In genomic region chr8:48655381-48656043, GRCm38 (mm10) we compare ENCODE assay signal across 25 mouse cellular contexts.
A peak's percentile ranks its signal among the peaks of the same experiment; 100 is the strongest.
DNase-seq lines count a peak whose midpoint lies in the region; ATAC-seq lines count a peak whose summit lies in the region.
"Had no signal": no experiment of that assay in that cellular context is flagged by ENCODE, and none has a peak within 500 bp of the region (broad histone marks: within the 10 kb centered on the region; RNA-seq: fewer than 3 reads in every experiment).

No protein-coding gene starts in this region.

- no peaks in the 10 kb centered on the region for H3K36me3 ChIP-seq in midbrain, embryonic 11.5 days (ENCODE audit: control insufficient read depth, insufficient read depth, low read length)
- peaks cover 10% of the 10 kb centered on the region; the same call in 1 of the 2 replicates for H3K36me3 ChIP-seq in midbrain, embryonic 10.5 days
- H3K36me3 ChIP-seq: embryonic facial prominence, embryonic 13.5 days; heart, embryonic 10.5 days; heart, embryonic 15.5 days; limb, embryonic 13.5 days; lung, embryonic 15.5 days had no signal

- H3K27me3 ChIP-seq in midbrain, embryonic 11.5 days (ENCODE audit: control insufficient read depth, insufficient read depth, low read length), result no peaks in the 10 kb centered on the region
- H3K27me3 ChIP-seq in midbrain, embryonic 10.5 days (ENCODE audit: low read depth, poor library complexity, severe bottlenecking), result no peaks in the 10 kb centered on the region
- H3K27me3 ChIP-seq: embryonic facial prominence, embryonic 13.5 days; heart, embryonic 15.5 days; limb, embryonic 13.5 days; lung, embryonic 15.5 days had no signal

- peak; percentile 63 for DNase-seq in heart, adult 11 months
- no peak for DNase-seq in heart, adult 18-20 months
- DNase-seq in midbrain, embryonic 11.5 days (ENCODE audit: low spot score, missing footprints), result peak; percentile 80
- no peak for DNase-seq in midbrain, embryonic 10.5 days (ENCODE audit: low spot score)
- DNase-seq in hindlimb bud, embryonic 11.5 days (ENCODE audit: extremely low spot score, low read depth, low spot score), result peak; percentile 61
- no peak for DNase-seq in layer of hippocampus, postnatal 36 days
- DNase-seq in gastrocnemius, adult 8-10 months (ENCODE audit: low spot score in 2 of 2), result no peak
- DNase-seq: adrenal gland, postnatal 25 days; cerebellum, adult 11-12 months; cerebellum, adult 9-11 months; forebrain, postnatal 0 days; gastrocnemius, postnatal 10 days; kidney, postnatal 14 days; lung, postnatal 36 days; midbrain, embryonic 14.5 days; thymus, postnatal 4 days had no signal

- H3K4me2 ChIP-seq in midbrain, embryonic 11.5 days, result no peak overlapping the region
- H3K4me2 ChIP-seq: embryonic facial prominence, embryonic 13.5 days; heart, embryonic 15.5 days; limb, embryonic 13.5 days; liver, embryonic 11.5 days; lung, embryonic 15.5 days had no signal

- H3K4me3 ChIP-seq in midbrain, embryonic 11.5 days (ENCODE audit: low read depth, low read length), result no peak overlapping the region
- no peak overlapping the region for H3K4me3 ChIP-seq in midbrain, embryonic 10.5 days
- H3K4me3 ChIP-seq: embryonic facial prominence, embryonic 13.5 days; erythroblast, embryonic 14.5 days; heart, embryonic 10.5 days; heart, embryonic 15.5 days; left cerebral cortex, adult 2 months; limb, embryonic 13.5 days; lung, embryonic 15.5 days had no signal

- ATAC-seq in midbrain, embryonic 11.5 days (ENCODE audit: low FRiP score), result no peak
- ATAC-seq: forebrain, postnatal 0 days; intestine, postnatal 0 days had no signal

- no peak overlapping the region for H3K9ac ChIP-seq in midbrain, embryonic 11.5 days (ENCODE audit: low read length)
- H3K9ac ChIP-seq: embryonic facial prominence, embryonic 13.5 days; forebrain, postnatal 0 days; heart, embryonic 15.5 days; limb, embryonic 13.5 days; lung, embryonic 15.5 days had no signal

- 34% methylated on average over 15 of the region's 15 CpGs for WGBS in midbrain, embryonic 11.5 days
- WGBS in midbrain, embryonic 10.5 days, result 37% methylated on average over 15 of the region's 15 CpGs

- H3K27ac ChIP-seq in midbrain, embryonic 11.5 days (ENCODE audit: low read depth, low read length), result no peak overlapping the region
- H3K27ac ChIP-seq in midbrain, embryonic 10.5 days (replicated peaks), result no peak overlapping the region
- H3K27ac ChIP-seq: embryonic facial prominence, embryonic 13.5 days; heart, embryonic 10.5 days; heart, embryonic 15.5 days; left cerebral cortex, adult 2 months; limb, embryonic 13.5 days; lung, embryonic 15.5 days had no signal

- no peaks in the 10 kb centered on the region for H3K4me1 ChIP-seq in midbrain, embryonic 11.5 days (ENCODE audit: control insufficient read depth, insufficient read depth, low read length)
- H3K4me1 ChIP-seq in midbrain, embryonic 10.5 days, result peaks cover 6% of the 10 kb centered on the region; the same call in 1 of the 2 replicates
- H3K4me1 ChIP-seq: heart, embryonic 10.5 days; heart, embryonic 15.5 days; lung, embryonic 15.5 days had no signal

- H3K9me3 ChIP-seq in midbrain, embryonic 11.5 days (ENCODE audit: control insufficient read depth, low read length), result no peaks in the 10 kb centered on the region
- no peaks in the 10 kb centered on the region for H3K9me3 ChIP-seq in midbrain, embryonic 10.5 days (replicated peaks)
- H3K9me3 ChIP-seq: embryonic facial prominence, embryonic 13.5 days; heart, embryonic 10.5 days; heart, embryonic 15.5 days; limb, embryonic 13.5 days; lung, embryonic 15.5 days had no signal

Comparison
In these comparisons a context has a peak if more than half of its experiments do, and no peak if none do; other contexts are left out.
1. DNase-seq: peak in heart, adult 11 months (single experiment), midbrain, embryonic 11.5 days (single experiment) and hindlimb bud, embryonic 11.5 days (single experiment); none in heart, adult 18-20 months (0 of 2), midbrain, embryonic 10.5 days (single experiment), layer of hippocampus, postnatal 36 days (0 of 2) and gastrocnemius, adult 8-10 months (0 of 2).